Mouse (Mus musculus): ENCODE data around the gene Gm4884. TPM values are rescaled to one million over a fixed set of nuclear protein-coding genes. Genes with fewer than 3 reads are reported as not detected.
"Not testable (repeated sequence)": the region's sequence is repeated elsewhere in the genome, so short reads cannot be mapped to it uniquely, and the experiment has no call there.

The Gm4884 gene
- not detected for total RNA-seq (2021)
- long read RNA-seq, experiment 1: 0 reads
- long read RNA-seq, experiment 2: 0 reads

- DNase-seq; intact Hi-C loops (cut with DNase I): not testable (repeated sequence)
Observed at GRCm38 (mm10) chr7:41032419-41032818, at the start of gene Gm4884. Gene Gm4884, plus strand, starts transcription at chr7:41032719.

- no peak for DNase-seq
- intact Hi-C loops (cut with DNase I): no loop called here
Observed at GRCm38 (mm10) chr7:40987243-40987642, 45.3 kb upstream of the Gm4884 start, which contains the start of gene 4930433I11Rik. Gene 4930433I11Rik, plus strand, starts transcription at chr7:40987543.

GRCm38 (mm10) chr7:41044058-41044457 is 11.5 kb downstream of the Gm4884 start:
- intact Hi-C loops (cut with DNase I); DNase-seq: not testable (repeated sequence)

Other genes starting within 250 kb of the Gm4884 start
- under 1 TPM; 0.14 to 0.17 TPM for gene Vstm2b, start 134.4 kb upstream of the Gm4884 start, total RNA-seq (2021)
- gene 4930433I11Rik, start 45.2 kb upstream of the Gm4884 start, total RNA-seq (2021): not detected
- not detected for gene Gm5592, start 121.1 kb downstream of the Gm4884 start, total RNA-seq (2021)